In the genomic region with DNA sequence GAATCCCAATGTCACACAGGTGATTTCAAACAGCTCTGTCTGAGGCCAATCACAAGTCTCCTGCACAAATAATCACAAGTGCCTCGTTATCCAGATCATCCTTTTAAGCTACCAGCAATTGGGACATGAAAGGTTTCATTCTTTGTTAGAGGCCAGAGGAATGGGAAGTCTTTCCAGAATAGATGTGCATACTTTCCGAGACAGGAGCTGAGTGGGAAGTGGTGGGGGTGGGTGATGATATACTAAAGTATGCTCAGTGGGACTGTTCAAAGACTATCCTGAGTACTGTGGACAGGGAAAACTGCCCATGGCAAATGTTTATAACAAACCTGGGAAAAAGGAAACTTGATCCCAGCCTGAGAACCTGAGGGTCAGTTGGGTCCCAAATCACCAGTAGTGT, we compare ENCODE assay signal across 8 mouse cellular contexts. TPM values are rescaled to one million over a fixed set of nuclear protein-coding genes. Genes with fewer than 3 reads are reported as not detected.
DNase-seq lines count a peak whose midpoint lies in the region; ATAC-seq and TF ChIP-seq lines count a peak whose summit lies in the region.

No protein-coding gene starts in this region.

- WGBS in heart, postnatal 0 days = 8% methylated on average over 2 of the region's 2 CpGs
- WGBS in embryonic facial prominence, embryonic 11.5 days = 4% methylated on average over 2 of the region's 2 CpGs
- 5% methylated on average over 2 of the region's 2 CpGs for WGBS in hindbrain, postnatal 0 days
- 4% methylated on average over 2 of the region's 2 CpGs for WGBS in midbrain, embryonic 16.5 days

- no peaks in the 10 kb centered on the region for H3K36me3 ChIP-seq in heart, postnatal 0 days (replicated peaks; ENCODE audit: control insufficient read depth, insufficient read depth, low read length)
- H3K36me3 ChIP-seq in embryonic facial prominence, embryonic 11.5 days (replicated peaks; ENCODE audit: control insufficient read depth, insufficient read depth, low read depth, low read length) = no peaks in the 10 kb centered on the region
- H3K36me3 ChIP-seq in hindbrain, postnatal 0 days (ENCODE audit: insufficient read depth, low read length) = no peaks in the 10 kb centered on the region
- no peaks in the 10 kb centered on the region for H3K36me3 ChIP-seq in midbrain, embryonic 16.5 days (ENCODE audit: control insufficient read depth, insufficient read depth, low read length)

- H3K9ac ChIP-seq in heart, postnatal 0 days (replicated peaks; ENCODE audit: low read depth, low read length) = peak overlapping the region; percentile 90; the same call in 1 of the 2 replicates
- peak overlapping the region; percentile 14; the same call in 1 of the 2 replicates for H3K9ac ChIP-seq in embryonic facial prominence, embryonic 11.5 days (replicated peaks; ENCODE audit: low read length)
- peak overlapping the region; percentile 99; the same call in 1 of the 2 replicates for H3K9ac ChIP-seq in hindbrain, postnatal 0 days (replicated peaks; ENCODE audit: low read length)
- H3K9ac ChIP-seq in midbrain, embryonic 16.5 days (ENCODE audit: low read depth, low read length) = peak overlapping the region; percentile 50; the same call in 1 of the 2 replicates

- no peak for DNase-seq in heart, postnatal 0 days (ENCODE audit: low spot score)
- no peak for DNase-seq in heart, postnatal 25 days (ENCODE audit: low spot score)
- peak; percentile 19 for DNase-seq in embryonic facial prominence, embryonic 11.5 days (ENCODE audit: low spot score)
- DNase-seq in hindbrain, postnatal 0 days (ENCODE audit: low spot score) = no peak
- DNase-seq in frontal cortex, postnatal 36 days (ENCODE audit: low spot score in 2 of 2) = no peak
- no peak for DNase-seq in gastrocnemius, postnatal 25 days

- intact Hi-C loops in heart, postnatal 25 days (cut with DNase I) = no loop called here

- H3K4me3 ChIP-seq in heart, postnatal 0 days (ENCODE audit: low read depth, low read length) = peak overlapping the region; percentile 81
- H3K4me3 ChIP-seq in embryonic facial prominence, embryonic 11.5 days (ENCODE audit: low read depth, low read length) = peak overlapping the region; percentile 80
- peak overlapping the region; percentile 99 for H3K4me3 ChIP-seq in hindbrain, postnatal 0 days (ENCODE audit: low read length)
- H3K4me3 ChIP-seq in midbrain, embryonic 16.5 days (ENCODE audit: low read depth, low read length) = peak overlapping the region; percentile 96

- no peak for ATAC-seq in heart, postnatal 0 days (ENCODE audit: insufficient read depth, low read depth)
- ATAC-seq in embryonic facial prominence, embryonic 11.5 days (replicated peaks; ENCODE audit: insufficient number of reproducible peaks, low FRiP score, low TSS enrichment, low read depth) = no peak
- ATAC-seq in hindbrain, postnatal 0 days = no peak
- ATAC-seq in midbrain, embryonic 16.5 days = no peak
- no peak for ATAC-seq in activated CD4-positive, CD25-positive, alpha-beta regulatory T cell, adult 4 months

- no peak for TF ChIP-seq CTCF in heart, postnatal 0 days (IDR thresholded peaks at IDR 0.05; ENCODE audit: low read depth)
- TF ChIP-seq CTCF in hindbrain, postnatal 0 days (IDR thresholded peaks at IDR 0.05; ENCODE audit: low read depth) = no peak

- H3K9me3 ChIP-seq in heart, postnatal 0 days (replicated peaks; ENCODE audit: control insufficient read depth, low read length) = no peaks in the 10 kb centered on the region
- no peaks in the 10 kb centered on the region for H3K9me3 ChIP-seq in embryonic facial prominence, embryonic 11.5 days (replicated peaks; ENCODE audit: control insufficient read depth, low read length)
- no peaks in the 10 kb centered on the region for H3K9me3 ChIP-seq in hindbrain, postnatal 0 days (ENCODE audit: low read length)
- H3K9me3 ChIP-seq in midbrain, embryonic 16.5 days (replicated peaks; ENCODE audit: control insufficient read depth, low read length, poor library complexity, severe bottlenecking) = no peaks in the 10 kb centered on the region

- H3K4me1 ChIP-seq in heart, postnatal 0 days (ENCODE audit: control insufficient read depth, insufficient read depth) = peaks cover 26% of the 10 kb centered on the region
- no peaks in the 10 kb centered on the region for H3K4me1 ChIP-seq in embryonic facial prominence, embryonic 11.5 days (ENCODE audit: control insufficient read depth, insufficient read depth, low read length)
- H3K4me1 ChIP-seq in hindbrain, postnatal 0 days (ENCODE audit: insufficient read depth, low read length) = peaks cover 4% of the 10 kb centered on the region; the same call in 1 of the 2 replicates
- H3K4me1 ChIP-seq in midbrain, embryonic 16.5 days (ENCODE audit: control insufficient read depth, insufficient read depth, low read length) = peaks cover 28% of the 10 kb centered on the region

- H3K27me3 ChIP-seq in heart, postnatal 0 days (ENCODE audit: control insufficient read depth, insufficient read depth, low read length) = no peaks in the 10 kb centered on the region
- no peaks in the 10 kb centered on the region for H3K27me3 ChIP-seq in embryonic facial prominence, embryonic 11.5 days (ENCODE audit: control insufficient read depth, insufficient read depth, low read length)
- no peaks in the 10 kb centered on the region for H3K27me3 ChIP-seq in hindbrain, postnatal 0 days (ENCODE audit: insufficient read depth, low read length)
- H3K27me3 ChIP-seq in midbrain, embryonic 16.5 days (ENCODE audit: control insufficient read depth, insufficient read depth, low read depth, low read length) = no peaks in the 10 kb centered on the region

- no peak for TF ChIP-seq EP300 in heart, postnatal 0 days (IDR thresholded peaks at IDR 0.05; ENCODE audit: low read depth)

- H3K27ac ChIP-seq in heart, postnatal 0 days (ENCODE audit: low read depth) = no peak overlapping the region
- no peak overlapping the region for H3K27ac ChIP-seq in embryonic facial prominence, embryonic 11.5 days (replicated peaks; ENCODE audit: low read depth, low read length)
- no peak overlapping the region for H3K27ac ChIP-seq in hindbrain, postnatal 0 days
- H3K27ac ChIP-seq in midbrain, embryonic 16.5 days (ENCODE audit: low read length) = no peak overlapping the region

- peak overlapping the region; percentile 58 for H3K4me2 ChIP-seq in heart, postnatal 0 days (ENCODE audit: low read depth, low read length)
- peak overlapping the region; percentile 41 for H3K4me2 ChIP-seq in embryonic facial prominence, embryonic 11.5 days (ENCODE audit: low read depth, low read length)
- peak overlapping the region; percentile 81 for H3K4me2 ChIP-seq in hindbrain, postnatal 0 days (ENCODE audit: low read depth, low read length)
- H3K4me2 ChIP-seq in midbrain, embryonic 16.5 days (ENCODE audit: low read length) = peak overlapping the region; percentile 84

RNA-seq across cellular contexts. Expression of a gene that starts 5.8 kb away (rescaled TPM):
- total RNA-seq in heart, postnatal 0 days (2014; rRNA removed; ENCODE audit: low replicate concordance) = 384 and 402 TPM in 2 replicates
- 460 and 461 TPM in 2 replicates for polyA plus RNA-seq in heart, postnatal 0 days (2015; fragmentation: Nextera tagmentation; extraction: Ambion mirVana)
- 100 to 1,000 TPM; 184 to 203 TPM for total RNA-seq in heart, postnatal 25 days (2021)
- 449 and 499 TPM in 2 replicates for polyA plus RNA-seq in embryonic facial prominence, embryonic 11.5 days (2014; fragmentation: Nextera tagmentation; extraction: Ambion mirVana)
- 524 and 552 TPM in 2 replicates for total RNA-seq in hindbrain, postnatal 0 days (2014; rRNA removed)
- 725 and 737 TPM in 2 replicates for polyA plus RNA-seq in hindbrain, postnatal 0 days (2015; fragmentation: Nextera tagmentation; extraction: Ambion mirVana)
- polyA plus RNA-seq in midbrain, embryonic 16.5 days (2015; fragmentation: Nextera tagmentation; extraction: Ambion mirVana) = 561 and 610 TPM in 2 replicates
- polyA plus RNA-seq in activated CD4-positive, CD25-positive, alpha-beta regulatory T cell, adult 4 months (2017; shearing (Covaris generic)) = 10 to 100 TPM; 31.0 to 31.4 TPM
- 100 to 1,000 TPM; 112 to 139 TPM for total RNA-seq in gastrocnemius, postnatal 25 days (2021)

Comparison
In these comparisons a context has a peak if more than half of its experiments do, and no peak if none do; other contexts are left out.
1. H3K9ac ChIP-seq: peak in every context shown above with its lines; median percentile 99 in hindbrain, postnatal 0 days; 90 in heart, postnatal 0 days; 50 in midbrain, embryonic 16.5 days; 14 in embryonic facial prominence, embryonic 11.5 days.
2. RNA of a gene that starts 5.8 kb away (polyA plus RNA-seq): 725 to 737 TPM in hindbrain, postnatal 0 days, 561 to 610 TPM in midbrain, embryonic 16.5 days, 460 to 461 TPM in heart, postnatal 0 days and 449 to 499 TPM in embryonic facial prominence, embryonic 11.5 days; 31.0 to 31.4 TPM in activated CD4-positive, CD25-positive, alpha-beta regulatory T cell, adult 4 months; every median in the first group is over 10 times any median in the second.
3. Peak in every context shown above with its lines, with median percentiles within 50 percentile points of each other: H3K4me2 ChIP-seq and H3K4me3 ChIP-seq.